Mouse (Mus musculus): ENCODE measurements around the gene Fignl2. TPM values are rescaled to one million over a fixed set of nuclear protein-coding genes. Genes with fewer than 3 reads are reported as not detected.

Gene Fignl2
- polyA plus RNA-seq, 1 experiment from 2014 or later, result 0.98 TPM

GRCm38 (mm10) chr15:101011352-101011751 is 67.0 kb downstream of the Fignl2 start:
- no peaks in the 10 kb centered on the region for H3K36me3 ChIP-seq
- no peak overlapping the region for H3K4me3 ChIP-seq
- DNase-seq (ENCODE audit: low spot score), result no peak

GRCm38 (mm10) chr15:101008386-101009010 is 69.9 kb downstream of the Fignl2 start:
- H3K27ac ChIP-seq, result no peak overlapping the region
- WGBS, result 92% methylated on average over 14 of the region's 14 CpGs

More at GRCm38 (mm10) chr15:101011352-101011751, 67.0 kb downstream of the Fignl2 start:
- Histone ChIP-seq H3K4me1 (peaks cover 11% of the 10 kb centered on the region), H3K27ac (no peak overlapping the region), H3K27me3 (ENCODE audit: low read depth, poor library complexity, severe bottlenecking) (0 out of 2 replicates have a peak, but pooled peaks cover 6% of the 10 kb centered on the region), H3K9me3 (replicated peaks) (no peaks in the 10 kb centered on the region)
- WGBS, result 89% methylated on average over 6 of the region's 6 CpGs

GRCm38 (mm10) chr15:101007236-101007635 is 71.1 kb downstream of the Fignl2 start:
- Histone ChIP-seq H3K27ac (peak overlapping the region; percentile 51), H3K27me3 (ENCODE audit: low read depth, poor library complexity, severe bottlenecking) (peaks cover 17% of the 10 kb centered on the region), H3K9me3 (replicated peaks) (no peaks in the 10 kb centered on the region), H3K4me3 (peak overlapping the region; percentile 55), H3K36me3 (no peaks in the 10 kb centered on the region), H3K4me1 (peaks cover 12% of the 10 kb centered on the region)
- 76% methylated on average over 7 of the region's 7 CpGs for WGBS
- DNase-seq (ENCODE audit: low spot score), result no peak

More at GRCm38 (mm10) chr15:101008386-101009010, 69.9 kb downstream of the Fignl2 start:
- H3K27me3 ChIP-seq (ENCODE audit: low read depth, poor library complexity, severe bottlenecking), result peaks cover 17% of the 10 kb centered on the region
- no peak for DNase-seq (ENCODE audit: low spot score)
- no peak overlapping the region for H3K4me3 ChIP-seq
- H3K36me3 ChIP-seq, result no peaks in the 10 kb centered on the region
- H3K4me1 ChIP-seq, result peaks cover 12% of the 10 kb centered on the region
- H3K9me3 ChIP-seq (replicated peaks), result no peaks in the 10 kb centered on the region

- H3K27ac ChIP-seq, result peak overlapping the region; percentile 51
- no peaks in the 10 kb centered on the region for H3K9me3 ChIP-seq (replicated peaks)
- H3K36me3 ChIP-seq, result no peaks in the 10 kb centered on the region
- peak overlapping the region; percentile 55 for H3K4me3 ChIP-seq
- peaks cover 17% of the 10 kb centered on the region for H3K27me3 ChIP-seq (ENCODE audit: low read depth, poor library complexity, severe bottlenecking)
- peak; percentile 62 for DNase-seq (ENCODE audit: low spot score)
- 14% methylated on average over 14 of the region's 15 CpGs for WGBS
- peaks cover 12% of the 10 kb centered on the region for H3K4me1 ChIP-seq
Observed at GRCm38 (mm10) chr15:101006251-101007040, 71.9 kb downstream of the Fignl2 start.

GRCm38 (mm10) chr15:101005717-101006116 is 72.7 kb downstream of the Fignl2 start:
- Histone ChIP-seq H3K4me3 (no peak overlapping the region), H3K36me3 (no peaks in the 10 kb centered on the region), H3K27me3 (ENCODE audit: low read depth, poor library complexity, severe bottlenecking) (peaks cover 17% of the 10 kb centered on the region), H3K27ac (no peak overlapping the region), H3K9me3 (replicated peaks) (no peaks in the 10 kb centered on the region), H3K4me1 (peaks cover 12% of the 10 kb centered on the region)
- 87% methylated on average over 8 of the region's 8 CpGs for WGBS
- no peak for DNase-seq (ENCODE audit: low spot score)

- Histone ChIP-seq H3K27ac (no peak overlapping the region), H3K36me3 (no peaks in the 10 kb centered on the region), H3K27me3 (ENCODE audit: low read depth, poor library complexity, severe bottlenecking) (peaks cover 17% of the 10 kb centered on the region), H3K4me3 (no peak overlapping the region), H3K4me1 (peaks cover 12% of the 10 kb centered on the region), H3K9me3 (replicated peaks) (no peaks in the 10 kb centered on the region)
- WGBS, result 62% methylated on average over 3 of the region's 3 CpGs
- DNase-seq (ENCODE audit: low spot score), result no peak
Observed at GRCm38 (mm10) chr15:101004538-101004937, 73.8 kb downstream of the Fignl2 start.

- WGBS, result 91% methylated on average over 3 of the region's 3 CpGs
- H3K9me3 ChIP-seq (replicated peaks), result no peaks in the 10 kb centered on the region
- no peak overlapping the region for H3K27ac ChIP-seq
- peaks cover 11% of the 10 kb centered on the region for H3K4me1 ChIP-seq
- H3K36me3 ChIP-seq, result no peaks in the 10 kb centered on the region
- H3K4me3 ChIP-seq, result no peak overlapping the region
- DNase-seq (ENCODE audit: low spot score), result no peak
- H3K27me3 ChIP-seq (ENCODE audit: low read depth, poor library complexity, severe bottlenecking), result peaks cover 14% of the 10 kb centered on the region
Observed at GRCm38 (mm10) chr15:101002466-101002865, 75.9 kb downstream of the Fignl2 start.

GRCm38 (mm10) chr15:101001685-101002084 is 76.7 kb downstream of the Fignl2 start:
- Histone ChIP-seq H3K27ac (no peak overlapping the region), H3K36me3 (no peaks in the 10 kb centered on the region), H3K27me3 (ENCODE audit: low read depth, poor library complexity, severe bottlenecking) (peaks cover 17% of the 10 kb centered on the region), H3K4me3 (no peak overlapping the region), H3K9me3 (replicated peaks) (no peaks in the 10 kb centered on the region), H3K4me1 (peaks cover 3% of the 10 kb centered on the region)
- 94% methylated on average over 1 of the region's 1 CpGs for WGBS
- no peak for DNase-seq (ENCODE audit: low spot score)

Other genes starting within 250 kb of the Fignl2 start
- 3.9 and 4.3 TPM in 2 replicates for gene Scn8a, start 208.7 kb downstream of the Fignl2 start, polyA plus RNA-seq (2016; fragmentation: Nextera tagmentation; extraction: Ambion mirVana)
- not detected in 2 replicates for gene Gm47841, start 31.2 kb downstream of the Fignl2 start, polyA plus RNA-seq (2016; fragmentation: Nextera tagmentation; extraction: Ambion mirVana)
- gene Ankrd33, start 37.2 kb upstream of the Fignl2 start, polyA plus RNA-seq (2016; fragmentation: Nextera tagmentation; extraction: Ambion mirVana), result not detected in 2 replicates
- 7.2 and 8.3 TPM in 2 replicates for gene Acvrl1, start 50.0 kb upstream of the Fignl2 start, polyA plus RNA-seq (2016; fragmentation: Nextera tagmentation; extraction: Ambion mirVana)
- gene Acvr1b, start 95.5 kb upstream of the Fignl2 start, polyA plus RNA-seq (2016; fragmentation: Nextera tagmentation; extraction: Ambion mirVana), result 5.0 and 5.7 TPM in 2 replicates
- 5.4 and 6.9 TPM in 2 replicates for gene Grasp, start 145.6 kb upstream of the Fignl2 start, polyA plus RNA-seq (2016; fragmentation: Nextera tagmentation; extraction: Ambion mirVana)
- 4.1 and 7.1 TPM in 2 replicates for gene Nr4a1, start 175.7 kb upstream of the Fignl2 start, polyA plus RNA-seq (2016; fragmentation: Nextera tagmentation; extraction: Ambion mirVana)
- 92.3 and 97.5 TPM in 2 replicates for gene Atg101, start 205.7 kb upstream of the Fignl2 start, polyA plus RNA-seq (2016; fragmentation: Nextera tagmentation; extraction: Ambion mirVana)
- 1.8 and 4.1 TPM in 2 replicates for gene 6030408B16Rik, start 214.6 kb upstream of the Fignl2 start, polyA plus RNA-seq (2016; fragmentation: Nextera tagmentation; extraction: Ambion mirVana)

Measured in limb, embryonic 10.5 days (tissue).